Mouse (Mus musculus) midbrain, postnatal 0 days (tissue): Measurements from ENCODE around the gene Zbtb38. TPM values are rescaled to one million over a fixed set of nuclear protein-coding genes. Genes with fewer than 3 reads are reported as not detected.
"Not testable (repeated sequence)": the region's sequence is repeated elsewhere in the genome, so short reads cannot be mapped to it uniquely, and the experiment has no call there.

Source experiments
- ATAC-seq: fragments of 200-750 bp; cut with Nextera tagmentation; 2 replicates; pipeline ENCODE4 v1.8.0; 2017; ENCODE audit warnings: moderate number of reproducible peaks, mild to moderate bottlenecking, moderate TSS enrichment, moderate library complexity; ENCODE audit not compliant: low FRiP score
- DNase-seq: peaks from one replicate; pipeline ENCODE4 v3.0.0-alpha.2; 2015; ENCODE audit warnings: low spot score
- H3K27ac ChIP-seq: fragments of 300-500 bp; sonication (generic); 2 replicates; pipeline ENCODE4 v1.5.1; 2014; ENCODE audit warnings: low read depth, mild to moderate bottlenecking, low read length, mixed read lengths
- H3K27me3 ChIP-seq: fragments of 300-500 bp; sonication (generic); 2 replicates; pipeline ENCODE4 v1.6.1; 2014; ENCODE audit warnings: low read length, control low read depth, mixed read lengths; ENCODE audit not compliant: insufficient read depth
- H3K36me3 ChIP-seq: fragments of 300-500 bp; sonication (generic); 2 replicates; pipeline ENCODE4 v1.6.1; 2014; ENCODE audit warnings: low read length, control low read depth, mixed read lengths; ENCODE audit not compliant: insufficient read depth
- H3K4me1 ChIP-seq: fragments of 300-500 bp; sonication (generic); 2 replicates; pipeline ENCODE4 v1.6.1; 2014; ENCODE audit warnings: mild to moderate bottlenecking, control low read depth, antibody characterized with exemption, low read length, mixed read lengths; ENCODE audit not compliant: insufficient read depth
- H3K4me2 ChIP-seq: fragments of 300-500 bp; sonication (generic); 2 replicates; pipeline ENCODE4 v1.6.1; 2014; ENCODE audit warnings: low read depth, mild to moderate bottlenecking, low read length, mixed read lengths; ENCODE audit not compliant: poor library complexity, severe bottlenecking
- H3K4me3 ChIP-seq: fragments of 300-500 bp; sonication (generic); 2 replicates; pipeline ENCODE4 v1.5.1; 2014; ENCODE audit warnings: low read depth, mild to moderate bottlenecking, low read length, moderate library complexity
- H3K9ac ChIP-seq: fragments of 300-500 bp; sonication (generic); replicated peaks from 2 replicates; pipeline ENCODE4 v1.6.1; 2014; ENCODE audit warnings: mild to moderate bottlenecking, low read length, moderate library complexity, mixed read lengths; ENCODE audit not compliant: poor library complexity, severe bottlenecking
- H3K9me3 ChIP-seq: fragments of 300-500 bp; sonication (generic); 2 replicates; pipeline ENCODE4 v1.6.1; 2016; ENCODE audit warnings: low read length, control low read depth
- CTCF ChIP-seq: IDR thresholded peaks from 2 replicates; pipeline ENCODE4 v1.5.1; 2016; ENCODE audit warnings: antibody characterized with exemption, mild to moderate bottlenecking
- WGBS: fragments of 180-500 bp; shearing (Covaris S2); extraction: QIAGEN DNeasy Blood & Tissue Kit; methylation state at CpG from one replicate; pipeline ENCODE4 v1.1.7; 2014; 5-methylcytosine and 5-hydroxymethylcytosine counted together
- polyA plus RNA-seq: library from polyadenylated mRNA; unstranded; fragments of >200 nt; fragmentation: Nextera tagmentation; extraction: Ambion mirVana; gene quantifications from 2 replicates; pipeline ENCODE4 v1.2.1, GENCODE M21; 2015
- total RNA-seq: library from RNA; depleted of rRNA; stranded (reverse); fragments of >200 nt; gene quantifications from 2 replicates; pipeline ENCODE4 v1.2.3, GENCODE M21; 2014

Gene Zbtb38
- total and polyA plus RNA-seq, 2 experiments from 2014 or later: 49.9 to 50.7 TPM

DNA sequence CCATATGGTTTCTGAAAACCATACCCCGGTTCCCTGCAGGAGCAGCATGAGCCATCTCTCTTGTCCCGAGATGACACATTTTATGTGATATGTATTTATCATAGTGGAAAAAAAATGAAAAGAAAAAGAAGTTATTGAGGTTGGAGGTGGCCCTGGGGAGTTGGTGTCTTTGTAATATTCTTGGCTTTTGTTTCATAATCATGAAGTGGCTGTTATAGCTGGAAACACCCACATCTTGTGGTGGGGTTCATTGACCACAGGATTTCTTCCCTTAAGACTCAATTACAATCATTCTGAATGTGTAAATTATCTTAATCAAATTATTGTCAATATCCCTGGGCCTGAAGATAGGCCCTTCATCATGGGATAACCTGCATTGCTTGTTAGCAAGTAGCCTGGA is 107.8 kb downstream of the Zbtb38 start:
- H3K36me3 ChIP-seq: no peaks in the 10 kb centered on the region
- no peaks in the 10 kb centered on the region for H3K4me1 ChIP-seq
- DNase-seq: no peak
- no peak overlapping the region for H3K9ac ChIP-seq
- no peaks in the 10 kb centered on the region for H3K9me3 ChIP-seq
- no peak overlapping the region for H3K27ac ChIP-seq
- H3K27me3 ChIP-seq: no peaks in the 10 kb centered on the region
- TF ChIP-seq CTCF: no peak
- H3K4me3 ChIP-seq: no peak overlapping the region
- no peak for ATAC-seq
- no peak overlapping the region for H3K4me2 ChIP-seq
- WGBS: 80% methylated on average over 2 of the region's 2 CpGs

DNA sequence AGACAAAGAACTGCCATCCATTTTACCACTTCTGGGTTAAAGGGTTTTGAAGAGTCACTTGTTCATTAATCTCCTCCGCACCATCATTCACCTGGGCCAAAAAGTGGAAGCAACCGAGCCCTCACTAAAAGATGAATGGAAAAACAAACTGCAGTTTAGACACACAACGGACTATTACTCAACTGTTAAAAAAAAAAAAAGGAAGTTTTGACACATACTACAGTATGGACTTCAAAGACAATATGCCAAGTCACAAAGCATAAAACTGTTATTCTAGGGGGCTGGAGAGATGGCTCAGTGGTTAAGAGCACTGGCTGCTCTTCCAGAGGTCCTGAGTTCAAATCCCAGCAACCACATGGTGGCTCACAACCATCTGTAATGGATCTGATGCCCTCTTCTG is 108.6 kb downstream of the Zbtb38 start:
- not testable (repeated sequence) for ATAC-seq, H3K4me1 ChIP-seq, H3K27me3 ChIP-seq, H3K9me3 ChIP-seq, H3K36me3 ChIP-seq, H3K27ac ChIP-seq, H3K9ac ChIP-seq, H3K4me2 ChIP-seq, H3K4me3 ChIP-seq, DNase-seq
- WGBS: 97% methylated on average over 3 of the region's 3 CpGs

DNA sequence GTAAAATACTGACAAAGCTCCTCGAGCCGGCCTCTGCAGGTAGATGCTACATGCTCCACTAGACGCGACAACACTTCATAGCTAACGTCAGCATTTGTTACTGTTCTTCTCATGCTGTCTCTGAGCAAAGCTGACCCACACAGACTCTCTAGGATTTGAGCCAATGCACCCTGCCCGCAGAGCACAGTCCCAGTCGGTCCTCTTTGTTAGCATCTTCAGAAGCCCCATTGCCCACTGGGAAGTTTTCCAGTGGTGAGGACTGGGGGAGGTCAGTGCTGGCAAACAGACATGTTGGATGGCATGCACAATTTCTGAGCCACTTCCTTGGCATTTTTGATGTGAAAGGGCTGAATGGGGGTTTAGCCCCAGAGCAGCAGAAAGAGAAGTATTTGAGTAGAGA is 113.2 kb downstream of the Zbtb38 start:
- no peak overlapping the region for H3K4me3 ChIP-seq
- H3K27me3 ChIP-seq: no peaks in the 10 kb centered on the region
- ATAC-seq (peak; percentile 49; the same call in 1 of the 2 replicates), DNase-seq (peak; percentile 76)
- TF ChIP-seq CTCF: no peak
- H3K4me2 ChIP-seq: no peak overlapping the region
- H3K36me3 ChIP-seq: no peaks in the 10 kb centered on the region
- no peak overlapping the region for H3K27ac ChIP-seq
- no peak overlapping the region for H3K9ac ChIP-seq
- no peaks in the 10 kb centered on the region for H3K9me3 ChIP-seq
- 75% methylated on average over 7 of the region's 7 CpGs for WGBS
- H3K4me1 ChIP-seq: no peaks in the 10 kb centered on the region

DNA sequence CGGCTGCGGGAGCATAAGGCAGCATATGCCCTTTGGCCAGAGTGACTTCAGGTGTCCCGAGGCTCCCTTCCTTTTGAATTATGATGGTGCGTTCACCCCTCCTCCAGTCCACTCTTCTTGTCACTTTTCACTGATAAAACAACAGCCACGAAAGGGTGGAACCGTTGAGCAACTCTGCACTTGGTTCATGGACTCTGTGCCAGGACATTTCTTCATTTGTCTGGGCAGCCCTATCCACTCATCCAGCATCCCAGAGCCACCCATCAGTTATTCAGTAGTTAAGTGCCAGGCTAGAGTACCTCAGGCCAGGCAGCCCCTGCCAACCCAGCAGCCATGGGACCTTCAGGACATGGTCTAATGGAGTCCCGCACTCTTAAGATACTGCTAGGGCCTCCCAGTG is 114.1 kb downstream of the Zbtb38 start:
- no peak for TF ChIP-seq CTCF
- no peaks in the 10 kb centered on the region for H3K9me3 ChIP-seq
- no peak for DNase-seq
- no peak overlapping the region for H3K4me2 ChIP-seq
- H3K4me3 ChIP-seq: no peak overlapping the region
- H3K4me1 ChIP-seq: no peaks in the 10 kb centered on the region
- ATAC-seq: no peak
- no peak overlapping the region for H3K27ac ChIP-seq
- no peaks in the 10 kb centered on the region for H3K27me3 ChIP-seq
- H3K9ac ChIP-seq: no peak overlapping the region
- 91% methylated on average over 7 of the region's 7 CpGs for WGBS
- no peaks in the 10 kb centered on the region for H3K36me3 ChIP-seq

DNA sequence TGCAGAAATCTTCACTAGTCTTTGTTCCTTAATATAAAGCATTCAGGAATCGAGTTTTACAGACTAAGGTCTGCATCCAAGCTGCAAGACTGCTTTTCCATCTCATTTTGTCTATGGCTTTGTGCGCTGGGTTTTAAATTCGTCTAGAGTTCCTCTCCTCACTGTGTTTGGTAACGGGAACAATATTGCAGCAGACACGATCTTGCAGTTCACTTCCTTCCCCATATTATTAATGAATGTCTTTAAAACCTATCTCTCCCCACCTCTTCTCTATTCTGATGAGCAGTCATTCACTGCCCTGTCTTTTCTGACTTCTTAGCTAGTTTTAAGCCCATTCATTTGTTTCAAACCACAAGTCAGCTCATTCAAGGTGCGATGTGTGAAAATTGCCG is 115.5 kb downstream of the Zbtb38 start:
- ATAC-seq (no peak), DNase-seq (no peak)
- H3K36me3 ChIP-seq: no peaks in the 10 kb centered on the region
- 56% methylated on average over 7 of the region's 7 CpGs for WGBS
- no peak overlapping the region for H3K27ac ChIP-seq
- H3K27me3 ChIP-seq: peaks cover 4% of the 10 kb centered on the region; the same call in 1 of the 2 replicates
- no peak overlapping the region for H3K4me2 ChIP-seq
- no peaks in the 10 kb centered on the region for H3K9me3 ChIP-seq
- no peaks in the 10 kb centered on the region for H3K4me1 ChIP-seq
- no peak overlapping the region for H3K9ac ChIP-seq
- H3K4me3 ChIP-seq: no peak overlapping the region
- no peak for TF ChIP-seq CTCF

DNA sequence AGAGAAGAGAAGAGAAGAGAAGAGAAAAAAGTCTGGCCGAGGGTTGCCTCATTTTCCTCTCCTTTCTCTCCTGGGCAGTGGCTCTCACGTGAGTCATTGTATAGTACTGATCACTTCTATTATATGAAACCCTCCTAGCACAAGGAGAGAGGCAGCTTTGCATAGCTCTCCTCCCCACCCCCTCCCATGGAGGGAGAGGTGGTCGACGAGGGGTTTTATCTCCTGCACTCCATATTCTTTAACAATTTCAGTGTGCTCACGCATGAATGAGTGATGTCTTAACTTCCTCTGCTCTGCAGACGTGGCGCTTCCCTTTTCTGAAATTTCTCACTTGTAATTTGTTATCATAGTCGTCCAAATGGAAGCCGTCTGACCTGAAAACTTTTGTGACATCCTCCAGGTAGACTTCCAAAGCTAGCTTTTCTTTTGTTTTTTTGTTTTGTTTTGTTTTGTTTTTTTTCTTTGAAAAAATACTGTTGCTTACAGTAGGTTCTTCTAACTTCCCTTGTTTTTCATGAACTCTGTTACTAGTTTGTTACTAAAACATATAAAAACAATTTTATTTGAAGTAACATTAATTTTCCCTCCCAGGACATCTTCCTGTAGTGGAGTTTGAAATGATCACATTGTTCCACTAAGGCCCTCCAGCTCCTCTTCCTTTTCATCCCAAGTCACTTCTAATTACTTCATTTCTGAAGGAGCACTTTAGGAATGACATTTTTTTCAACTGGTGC is 116.0 kb downstream of the Zbtb38 start:
- Histone ChIP-seq H3K27ac (no peak overlapping the region), H3K27me3 (peaks cover 4% of the 10 kb centered on the region; the same call in 1 of the 2 replicates), H3K4me2 (no peak overlapping the region), H3K4me1 (no peaks in the 10 kb centered on the region), H3K9ac (no peak overlapping the region), H3K9me3 (no peaks in the 10 kb centered on the region), H3K36me3 (no peaks in the 10 kb centered on the region), H3K4me3 (no peak overlapping the region)
- DNase-seq (no peak), ATAC-seq (no peak)
- WGBS: 44% methylated on average over 9 of the region's 9 CpGs
- no peak for TF ChIP-seq CTCF
